Mouse (Mus musculus) CD4-positive helper T cell, adult 2 months (primary cell): ENCODE measurements around the gene Srd5a3.
A peak's percentile ranks its signal among the peaks of the same experiment; 100 is the strongest.
"Not testable (repeated sequence)": the region's sequence is repeated elsewhere in the genome, so short reads cannot be mapped to it uniquely, and the experiment has no call there.

Experiments used
- DNase-seq: peaks from one replicate; pipeline ENCODE4 v3.0.0-alpha.2; 2012; ENCODE audit warnings: low read depth, missing footprints, low spot score

Gene Srd5a3

DNA sequence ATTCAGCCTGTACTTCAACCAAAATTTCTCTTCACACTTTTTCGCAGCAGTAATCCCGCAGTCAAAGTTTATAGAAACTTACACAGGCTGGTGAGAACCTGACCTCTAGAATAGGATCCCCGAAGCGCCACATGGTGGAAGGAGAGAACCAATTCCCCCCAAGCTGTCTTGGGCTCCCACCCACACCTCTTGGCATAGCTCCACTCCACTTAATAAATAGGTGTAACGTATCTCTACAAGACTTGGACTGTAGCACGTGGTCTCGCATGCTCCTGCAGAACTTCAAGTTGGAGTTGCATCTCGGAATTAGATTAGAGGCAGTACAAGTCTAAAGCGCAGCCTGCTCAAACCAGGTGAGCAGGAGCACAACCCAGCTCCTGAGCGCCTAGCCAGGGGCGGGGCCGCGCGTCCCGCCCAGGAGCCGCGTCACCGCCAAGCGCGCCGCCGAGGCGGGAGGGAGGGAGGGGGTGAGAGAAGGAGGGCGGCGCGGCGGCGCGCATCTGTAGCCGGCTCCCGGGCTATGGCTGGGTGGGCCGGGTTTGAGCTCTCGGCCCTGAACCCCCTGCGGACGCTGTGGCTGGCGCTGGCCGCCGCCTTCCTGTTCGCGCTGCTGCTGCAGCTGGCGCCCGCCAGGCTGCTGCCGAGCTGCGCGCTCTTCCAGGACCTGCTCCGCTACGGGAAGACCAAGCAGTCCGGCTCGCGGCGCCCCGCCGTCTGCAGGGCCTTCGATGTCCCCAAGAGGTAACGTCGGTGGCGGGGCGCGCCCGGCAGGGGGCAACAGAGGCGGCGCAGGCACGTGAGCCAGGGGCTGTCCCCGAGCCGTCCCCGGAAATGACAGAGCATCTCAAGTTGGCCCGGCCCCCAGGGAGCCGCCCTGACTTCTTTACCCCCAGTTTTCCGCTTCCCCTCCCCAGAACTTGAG, at the start of gene Srd5a3:
Gene Srd5a3, plus strand, starts transcription at position 464 of the 922 bp plus-strand sequence.
- peak; percentile 98 for DNase-seq

GRCm38 (mm10) chr5:76103809-76104208, 36.3 kb upstream of the Srd5a3 start:
- DNase-seq: not testable (repeated sequence)

DNA sequence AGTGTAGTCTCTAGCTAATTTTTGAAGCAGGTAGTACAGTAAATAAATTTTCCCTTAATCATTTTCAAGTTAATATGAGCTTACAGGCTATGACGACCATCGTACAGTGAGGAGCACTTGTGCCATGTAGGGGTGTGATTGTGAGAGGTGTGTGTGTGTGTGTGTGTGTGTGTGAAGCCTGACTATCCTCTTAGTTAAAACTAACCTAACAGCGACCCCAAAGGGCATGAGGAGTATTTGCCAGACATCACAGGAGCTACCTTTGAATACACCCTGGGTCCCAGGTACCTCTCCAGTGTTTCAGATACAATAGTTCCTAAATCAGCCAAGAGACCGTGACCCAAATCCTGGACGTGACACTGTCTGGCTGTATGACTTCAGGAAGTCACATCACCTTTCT, 32.8 kb upstream of the Srd5a3 start:
- DNase-seq: no peak

GRCm38 (mm10) chr5:76108496-76108895, 31.6 kb upstream of the Srd5a3 start:
- DNase-seq: no peak

- no peak for DNase-seq
Measured at GRCm38 (mm10) chr5:76111173-76111572, 28.9 kb upstream of the Srd5a3 start.

- no peak for DNase-seq
Measured at GRCm38 (mm10) chr5:76112016-76112415, 28.1 kb upstream of the Srd5a3 start.

DNA sequence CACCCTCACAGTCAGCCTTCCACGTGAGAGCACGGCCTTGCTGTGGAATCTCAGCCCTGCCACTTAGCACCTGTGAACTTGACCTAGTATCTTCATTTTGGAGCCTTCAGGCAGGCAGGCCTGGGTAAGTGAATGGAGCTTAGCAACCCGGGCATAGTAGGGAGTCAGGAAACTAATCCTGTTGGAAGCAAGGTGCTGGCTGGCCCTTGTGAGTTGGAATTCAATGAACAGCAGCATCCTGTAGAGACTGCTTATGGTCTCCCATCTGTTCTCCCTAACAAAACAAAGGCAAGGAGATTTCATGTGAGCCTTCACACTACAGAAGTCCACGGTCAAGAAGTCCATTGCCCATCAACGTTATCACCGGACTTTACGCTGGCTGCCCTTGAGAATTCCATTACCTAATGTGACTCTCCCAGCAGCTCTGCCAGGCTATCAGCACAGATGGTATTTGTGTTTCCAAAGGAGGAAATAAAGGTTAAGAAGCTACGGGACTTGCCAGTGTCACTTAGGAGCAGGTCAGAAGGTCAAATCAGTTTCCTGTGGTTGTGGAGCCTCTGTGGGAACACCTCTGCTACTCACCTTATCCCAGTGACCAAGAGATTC, 24.5 kb upstream of the Srd5a3 start:
- DNase-seq: no peak

DNA sequence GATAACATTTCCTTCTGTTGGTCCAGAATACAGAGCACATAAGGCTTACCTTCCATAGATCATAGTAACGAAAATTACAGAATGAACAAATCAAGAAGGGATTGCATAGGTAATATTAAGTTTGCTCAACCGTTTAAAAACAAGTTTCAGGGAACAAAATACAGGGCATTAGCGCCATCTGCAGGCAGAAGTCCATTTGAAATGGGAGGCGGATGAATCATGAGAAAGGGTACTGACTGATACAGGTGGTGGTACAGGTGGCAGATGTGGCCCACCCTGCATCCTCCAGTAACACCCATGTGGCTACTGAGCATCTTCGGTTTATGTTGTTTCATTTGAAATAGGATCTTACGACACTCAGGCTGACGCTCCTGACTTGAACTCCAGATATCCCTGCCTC, 21.6 kb upstream of the Srd5a3 start:
- DNase-seq: peak; percentile 20

GRCm38 (mm10) chr5:76120634-76121033, 19.4 kb upstream of the Srd5a3 start:
- DNase-seq: no peak

DNA sequence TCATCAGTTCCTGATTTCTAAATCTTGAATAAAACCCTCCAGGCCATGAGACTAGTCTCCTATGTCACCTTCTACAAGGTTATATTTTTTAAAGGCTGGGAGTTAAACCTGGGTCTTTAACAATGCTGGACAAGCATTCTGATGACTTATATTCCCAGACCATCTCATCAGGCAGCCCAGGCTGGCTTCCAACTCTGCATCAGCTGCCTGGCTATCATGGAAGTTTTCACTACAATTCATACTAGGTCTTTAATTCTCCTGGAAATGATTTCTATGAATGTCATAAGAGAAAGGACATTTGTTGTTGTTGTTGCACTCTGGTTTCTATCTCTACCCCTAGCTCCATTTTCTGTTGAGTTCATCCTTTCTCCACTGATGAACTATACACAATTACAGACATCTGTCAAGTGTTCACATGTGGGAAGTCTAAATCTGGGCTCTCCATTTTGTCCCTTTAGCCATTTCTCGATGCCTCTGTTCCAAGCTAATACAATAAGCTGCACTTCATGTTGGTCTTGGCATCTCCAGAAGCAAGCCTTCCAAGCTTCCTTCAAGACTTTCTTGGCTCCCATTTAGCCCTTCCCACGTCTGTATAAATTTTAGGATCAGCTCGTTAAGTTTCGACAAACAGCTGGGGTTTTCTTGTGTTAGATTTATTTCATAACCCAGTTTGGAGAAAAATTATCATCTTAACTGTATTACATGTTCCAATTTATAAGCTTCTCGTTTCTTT, 12.3 kb upstream of the Srd5a3 start:
- DNase-seq: no peak

DNA sequence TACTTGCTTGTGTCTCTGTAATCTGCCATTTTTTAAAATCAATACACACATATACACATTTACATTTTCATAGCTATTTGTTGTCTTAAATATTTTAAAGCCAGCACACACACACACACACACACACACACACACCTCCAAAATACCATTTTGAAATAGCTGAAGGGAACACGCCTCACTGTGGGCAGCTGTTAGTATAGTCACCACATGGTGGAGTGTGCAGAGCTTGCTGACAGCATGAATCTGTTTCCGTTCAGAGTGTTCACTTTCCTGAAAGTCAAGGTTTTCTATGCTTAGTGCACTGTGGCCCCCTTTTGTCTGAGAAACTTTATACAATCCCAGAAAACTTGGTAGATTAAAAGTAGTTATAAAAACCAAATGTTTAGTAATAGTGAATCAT, 9.8 kb upstream of the Srd5a3 start:
- no peak for DNase-seq

DNA sequence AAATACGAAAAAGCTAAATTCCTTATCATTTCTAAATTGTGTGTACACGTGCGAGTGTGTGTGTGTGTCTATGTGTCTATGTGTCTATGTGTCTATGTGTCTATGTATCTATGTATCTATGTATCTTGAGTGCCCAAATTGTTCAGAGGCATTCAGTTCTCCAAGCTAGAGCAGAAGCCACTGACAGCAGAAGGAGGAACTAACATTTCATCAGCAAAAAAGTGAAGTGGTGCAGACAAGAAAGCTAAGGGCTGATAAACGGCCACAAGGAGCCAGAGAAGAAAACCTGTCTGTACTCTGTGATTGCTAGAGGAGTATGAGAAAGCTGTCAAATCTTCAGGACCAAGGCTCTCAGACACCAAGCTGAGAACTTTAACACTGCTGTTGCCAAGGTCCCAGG, 8.1 kb upstream of the Srd5a3 start:
- DNase-seq: no peak

DNA sequence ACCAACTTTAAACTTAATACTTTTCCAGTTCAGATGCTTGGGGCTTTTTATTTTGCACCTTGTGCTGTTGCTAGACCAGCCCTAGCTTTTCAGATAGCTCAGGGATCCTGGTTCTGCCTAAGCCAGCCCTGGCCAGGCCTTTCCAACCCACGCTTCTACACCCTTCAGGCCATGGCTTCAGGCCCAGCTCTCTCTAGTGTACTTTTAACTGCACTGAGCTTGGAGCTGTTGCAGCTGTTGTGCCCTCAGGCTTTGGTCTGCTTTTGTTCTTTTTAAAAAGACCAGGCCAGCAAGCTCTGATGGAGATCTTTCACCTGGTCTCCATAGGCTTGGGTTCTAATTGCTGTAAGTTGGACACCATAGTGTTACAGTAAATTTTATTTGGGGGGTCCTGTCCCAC, 4.4 kb upstream of the Srd5a3 start:
- DNase-seq: no peak

- DNase-seq: no peak
Measured at GRCm38 (mm10) chr5:76136271-76136670, 3.8 kb upstream of the Srd5a3 start.

- no peak for DNase-seq
Measured at GRCm38 (mm10) chr5:76137586-76137985, 2.5 kb upstream of the Srd5a3 start.

GRCm38 (mm10) chr5:76138071-76138470, 2.0 kb upstream of the Srd5a3 start:
- no peak for DNase-seq

DNA sequence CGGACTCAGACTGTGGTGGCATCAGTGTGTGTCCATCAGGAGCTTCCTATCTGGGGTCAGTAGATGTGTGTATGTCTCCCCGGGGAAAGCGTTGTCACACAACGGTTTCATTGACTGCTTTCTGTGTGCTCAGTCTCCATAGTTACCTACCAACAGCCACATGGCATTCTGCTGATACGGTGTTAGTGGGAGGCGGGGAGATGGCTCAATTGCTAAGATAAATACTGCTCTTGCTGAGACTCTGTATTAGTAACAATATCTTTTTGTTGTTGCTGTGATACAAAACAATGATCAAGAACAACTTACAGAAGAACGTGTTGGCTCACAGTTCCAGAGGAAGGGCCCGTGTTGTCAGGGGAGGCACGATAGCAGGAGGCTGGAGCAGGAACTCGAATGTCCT, 1.6 kb upstream of the Srd5a3 start:
- DNase-seq: peak; percentile 10

DNA sequence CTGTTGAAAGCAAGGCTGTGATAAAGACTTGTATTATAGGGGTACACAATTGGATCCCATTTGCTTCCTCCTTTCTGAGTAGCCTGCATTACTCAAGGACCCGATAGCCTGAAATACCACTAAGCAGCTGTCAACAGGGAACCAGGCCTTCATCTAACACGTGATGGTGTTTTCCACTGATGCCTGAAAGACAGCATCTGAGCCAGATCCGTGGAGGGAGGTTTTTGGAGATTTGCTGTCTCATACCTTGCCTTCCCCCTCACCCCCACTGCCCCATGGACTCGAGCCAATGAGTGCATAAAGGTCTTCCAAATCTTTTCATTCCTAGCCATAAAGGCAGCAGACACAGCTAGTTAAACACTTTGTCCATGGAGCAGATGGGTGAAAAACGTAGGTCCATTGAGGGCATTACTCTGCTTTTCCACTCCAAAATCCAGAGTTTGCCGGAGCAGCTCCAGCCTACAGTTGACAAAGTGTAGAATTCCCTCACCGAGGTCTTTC, 850 bp upstream of the Srd5a3 start:
- no peak for DNase-seq

- no peak for DNase-seq
Measured at GRCm38 (mm10) chr5:76140730-76141066, 627 bp downstream of the Srd5a3 start.

DNA sequence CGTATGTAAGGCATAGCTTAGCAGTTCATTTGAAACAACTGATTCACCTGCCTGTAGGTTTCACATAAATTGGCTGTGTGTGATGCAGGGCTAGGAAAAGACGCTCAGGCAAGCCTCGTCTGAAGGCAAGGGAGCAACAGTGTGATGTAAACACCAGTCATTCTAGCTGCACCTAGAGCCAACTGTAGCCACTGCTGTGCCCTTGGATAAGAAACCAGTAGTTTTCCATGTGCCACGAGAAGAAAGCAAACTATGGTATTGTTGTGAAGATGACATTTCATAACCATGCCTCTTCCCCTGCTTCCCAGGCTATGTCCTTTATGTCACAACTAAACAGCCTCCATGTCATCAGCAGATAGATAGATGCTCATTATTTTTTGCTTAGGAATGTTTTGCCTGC, 3.3 kb downstream of the Srd5a3 start:
- no peak for DNase-seq

DNA sequence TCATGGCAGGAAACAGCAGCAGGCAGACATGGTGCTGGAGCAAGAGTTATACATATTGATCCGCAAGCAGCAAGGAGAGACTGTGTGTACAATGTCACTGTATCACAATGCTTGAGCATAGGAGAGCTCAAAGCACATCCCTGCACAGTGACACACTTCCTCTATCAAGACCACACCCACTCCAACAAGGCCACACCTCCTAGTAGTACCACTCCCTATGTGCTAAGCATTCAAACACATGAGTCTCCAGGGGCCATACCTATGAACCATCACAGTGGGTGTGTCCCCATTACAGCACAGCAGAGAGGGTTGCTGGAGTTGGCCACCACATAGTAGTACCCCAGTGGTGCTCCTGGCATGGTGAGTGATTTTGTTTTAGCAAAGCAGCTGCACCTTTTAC, 6.3 kb downstream of the Srd5a3 start:
- DNase-seq: no peak

GRCm38 (mm10) chr5:76149436-76149835, 9.4 kb downstream of the Srd5a3 start:
- no peak for DNase-seq
